Mouse (Mus musculus): Measurements from ENCODE around the gene Nxph4.

The Nxph4 gene

DNA sequence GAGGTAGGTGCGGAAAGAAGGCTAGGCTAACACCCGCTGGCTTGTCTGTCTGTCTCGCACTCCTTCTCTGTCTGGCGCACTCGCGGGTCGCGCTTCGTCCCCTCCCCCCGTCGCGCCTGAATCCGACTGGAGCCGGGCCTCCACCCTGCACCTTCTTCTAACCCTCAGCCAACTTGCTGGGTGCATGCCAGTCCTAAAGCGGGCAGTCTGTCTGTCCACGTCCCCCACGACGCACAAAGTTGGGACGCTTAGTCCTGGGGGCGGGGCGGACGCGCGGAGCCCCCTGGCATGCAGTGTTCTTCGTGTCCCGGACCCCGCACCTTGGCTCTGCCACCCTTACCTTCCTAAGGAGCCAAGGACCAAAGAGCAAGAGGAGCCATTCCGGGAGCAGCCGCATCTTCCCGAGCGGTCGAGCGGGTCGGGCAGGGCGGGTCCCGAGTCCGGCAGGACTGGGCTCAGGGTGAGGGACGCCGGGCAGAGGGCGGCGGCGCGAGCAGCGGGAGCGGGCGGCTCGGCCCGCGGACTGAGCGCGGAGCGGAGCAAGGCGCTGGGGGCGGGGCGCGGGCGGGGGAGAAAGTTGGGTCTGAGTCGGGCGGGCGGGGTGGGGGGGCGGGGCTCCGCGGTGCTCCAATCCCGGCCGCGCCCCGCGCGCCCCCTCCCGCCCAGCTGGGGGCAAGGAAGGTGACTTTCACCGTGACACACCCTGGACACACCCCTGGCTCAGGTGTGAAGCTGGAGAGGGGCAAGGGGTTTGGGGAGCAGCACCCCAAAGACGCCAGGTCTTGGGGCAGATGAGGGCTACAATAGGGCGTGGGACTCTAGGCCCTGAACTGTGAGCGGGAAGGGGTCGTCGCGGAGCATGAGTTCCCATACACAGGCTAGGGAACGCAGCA is at the start of gene Nxph4:
Gene Nxph4, minus strand, starts transcription at position 524 of the 893 bp plus-strand sequence.
- peak; percentile 50 for DNase-seq

- no peak for DNase-seq
Measured at GRCm38 (mm10) chr10:127583649-127584048, 49.3 kb upstream of the Nxph4 start.

DNA sequence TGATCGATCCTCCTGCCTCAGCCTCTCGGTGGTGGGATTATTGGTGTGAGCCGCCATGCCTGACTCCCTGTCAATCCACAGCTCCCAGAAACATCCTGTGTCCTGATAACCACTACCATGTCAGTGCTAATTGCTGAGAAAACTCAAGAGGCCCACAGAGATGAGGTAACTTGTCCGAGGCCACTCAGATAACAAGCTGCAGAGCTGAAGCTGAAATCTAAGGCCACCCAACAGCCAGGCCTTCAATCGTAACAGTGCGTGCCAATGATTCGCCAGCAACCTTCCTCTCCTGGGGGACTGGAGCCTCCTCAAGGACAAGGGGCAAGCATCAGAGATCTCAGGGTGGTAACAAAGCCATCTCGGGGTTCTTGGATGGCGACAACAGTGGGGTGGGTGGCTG is 46.9 kb upstream of the Nxph4 start:
- no peak for DNase-seq

DNA sequence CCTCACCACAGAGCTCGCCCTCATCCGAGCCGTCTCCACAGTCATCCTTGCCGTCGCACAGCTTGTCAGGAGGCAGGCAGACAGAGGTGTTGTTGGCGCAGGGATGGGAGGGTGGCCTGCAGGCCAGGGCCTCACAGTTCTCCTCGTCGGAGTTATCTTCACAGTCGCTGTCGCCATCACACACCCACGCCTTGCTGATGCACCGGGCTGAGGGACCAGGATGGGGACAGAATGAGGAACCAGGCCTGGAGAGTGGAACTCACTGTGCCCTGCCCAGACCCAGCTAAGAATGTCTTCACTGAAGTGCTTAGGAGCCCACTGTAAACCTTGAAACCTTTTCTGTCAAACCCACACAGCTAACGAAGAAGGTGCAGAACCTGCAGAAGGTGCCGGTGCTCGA is 43.6 kb upstream of the Nxph4 start:
- DNase-seq, result no peak

- no peak for DNase-seq
Measured at GRCm38 (mm10) chr10:127577156-127577555, 42.8 kb upstream of the Nxph4 start.

DNA sequence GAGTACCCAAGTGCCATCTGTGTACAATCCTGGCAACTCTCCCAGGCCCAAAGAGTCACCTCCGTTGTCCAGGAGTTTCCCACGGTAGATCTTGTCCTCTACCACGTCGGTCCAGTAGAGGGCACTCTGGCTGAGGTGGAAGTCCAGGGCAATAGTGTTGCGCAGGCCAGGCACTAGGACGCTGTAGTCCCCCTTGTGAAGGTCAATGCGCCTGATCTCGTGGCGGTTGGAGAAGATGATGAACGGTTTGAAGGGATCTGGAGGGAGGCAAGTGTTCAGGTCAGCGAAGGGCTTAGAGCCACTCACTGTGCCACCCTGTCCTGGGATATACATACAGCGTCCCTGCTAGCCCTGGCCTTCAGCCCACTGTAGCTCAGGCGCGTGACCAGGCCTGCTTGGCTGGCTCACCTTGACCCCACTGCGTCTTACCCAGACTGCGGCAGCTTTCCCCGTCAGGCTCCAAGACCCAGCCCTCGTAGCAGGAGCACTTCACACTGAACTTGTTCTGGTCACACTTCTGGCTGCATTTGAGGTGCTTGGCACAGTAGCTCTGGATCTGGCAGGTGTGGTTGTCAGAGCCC is 42.1 kb upstream of the Nxph4 start:
- peak; percentile 84 for DNase-seq

GRCm38 (mm10) chr10:127575741-127576140 is 41.4 kb upstream of the Nxph4 start:
- DNase-seq, result no peak

GRCm38 (mm10) chr10:127572281-127572680 is 37.9 kb upstream of the Nxph4 start:
- DNase-seq, result no peak

DNA sequence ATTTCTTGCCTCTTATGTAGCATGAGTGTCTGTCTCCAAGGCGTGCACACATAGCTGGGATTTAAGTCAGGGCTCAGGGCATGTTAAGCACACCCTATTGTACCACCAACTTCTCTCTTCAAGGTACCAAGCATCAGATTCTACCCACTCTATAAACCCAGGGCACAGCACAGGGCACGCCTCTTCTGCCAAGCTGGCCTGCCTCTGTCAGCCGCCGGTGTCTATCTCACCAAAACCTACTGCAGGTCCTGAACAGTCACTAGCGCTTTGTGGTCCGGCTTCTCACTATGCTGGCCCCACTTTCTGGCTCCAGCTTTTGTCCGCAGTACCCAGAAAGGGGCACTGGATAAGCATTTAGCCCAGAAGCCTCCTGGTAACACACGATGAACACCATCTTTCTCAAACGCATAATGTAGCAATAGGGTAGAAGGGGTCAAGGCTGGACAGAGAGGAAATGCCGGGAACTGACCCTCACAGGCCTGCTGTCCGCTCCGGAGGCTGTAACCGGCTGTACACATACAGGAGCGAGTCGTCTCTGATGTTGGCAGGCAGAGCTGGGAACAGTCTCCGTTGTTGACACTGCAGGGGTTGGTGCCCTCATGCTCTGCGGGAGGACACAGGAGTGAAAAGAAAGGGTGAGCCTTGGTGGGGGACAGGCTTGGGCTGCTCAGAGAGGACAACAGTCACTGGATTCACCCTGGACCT is 36.7 kb upstream of the Nxph4 start:
- DNase-seq, result no peak

GRCm38 (mm10) chr10:127570384-127570783 is 36.0 kb upstream of the Nxph4 start:
- no peak for DNase-seq

- DNase-seq, result peak; percentile 73
Measured at GRCm38 (mm10) chr10:127569450-127569849, 35.1 kb upstream of the Nxph4 start.

DNA sequence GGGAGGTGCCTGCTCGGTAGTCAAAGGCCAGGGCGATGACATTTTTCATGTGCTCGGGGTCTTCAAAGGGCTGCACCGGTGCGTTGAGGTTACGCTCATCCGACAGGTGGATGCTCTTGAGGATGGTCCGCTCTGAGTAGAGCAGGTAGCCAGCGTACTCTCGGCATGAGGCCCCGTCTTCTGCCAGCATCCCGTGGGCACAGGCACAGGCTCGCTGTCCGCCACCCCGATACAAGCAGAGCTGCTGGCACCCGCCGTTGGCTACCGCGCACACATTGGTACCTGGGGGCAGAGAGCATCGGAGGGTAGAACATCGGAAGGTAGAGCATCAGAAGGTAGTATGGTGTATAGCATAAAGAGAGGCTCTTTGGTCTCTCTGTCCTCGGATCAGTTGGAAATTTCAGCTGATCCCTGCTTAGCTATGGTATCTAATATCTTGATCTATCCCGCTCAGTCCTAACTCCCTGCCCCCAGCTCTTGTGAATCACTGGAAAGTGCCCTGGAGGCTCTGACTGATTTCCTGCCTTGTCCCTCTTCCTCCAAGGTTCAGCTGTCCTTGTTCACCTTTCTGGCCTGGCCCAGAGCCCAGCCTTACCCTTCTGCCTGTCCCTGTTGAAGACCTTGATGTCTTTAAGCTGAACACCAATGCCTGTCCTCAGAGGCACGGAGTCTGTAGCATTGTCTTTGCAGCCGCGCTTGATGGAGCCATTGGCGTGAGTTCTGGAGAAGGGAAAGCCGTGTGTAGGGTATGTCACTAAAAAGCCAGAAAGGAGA is 32.4 kb upstream of the Nxph4 start:
- no peak for DNase-seq

GRCm38 (mm10) chr10:127564301-127564700 is 29.9 kb upstream of the Nxph4 start:
- no peak for DNase-seq

DNA sequence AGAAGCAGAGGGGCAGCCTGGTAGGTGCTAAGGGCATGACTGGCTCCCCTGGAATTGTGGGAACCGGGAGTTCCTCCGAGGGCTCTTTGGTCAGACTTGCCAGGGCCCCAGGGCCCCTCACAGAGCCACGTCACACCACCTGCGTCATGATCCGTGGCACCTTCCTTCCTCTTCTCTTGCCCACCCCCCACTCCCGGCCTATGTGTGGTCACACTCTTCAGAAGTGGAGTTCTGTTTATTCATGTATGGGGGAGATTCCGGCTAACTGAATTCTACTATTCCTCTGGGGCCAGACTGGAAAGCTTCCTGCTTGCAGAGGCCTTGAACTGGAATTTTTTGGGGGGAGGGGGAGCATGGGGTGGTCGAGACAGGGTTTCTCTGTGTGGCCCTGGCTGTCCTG is 29.5 kb upstream of the Nxph4 start:
- DNase-seq, result no peak

GRCm38 (mm10) chr10:127561145-127561544 is 26.8 kb upstream of the Nxph4 start:
- DNase-seq, result no peak

- DNase-seq, result no peak
Measured at GRCm38 (mm10) chr10:127557397-127557796, 23.0 kb upstream of the Nxph4 start.

DNA sequence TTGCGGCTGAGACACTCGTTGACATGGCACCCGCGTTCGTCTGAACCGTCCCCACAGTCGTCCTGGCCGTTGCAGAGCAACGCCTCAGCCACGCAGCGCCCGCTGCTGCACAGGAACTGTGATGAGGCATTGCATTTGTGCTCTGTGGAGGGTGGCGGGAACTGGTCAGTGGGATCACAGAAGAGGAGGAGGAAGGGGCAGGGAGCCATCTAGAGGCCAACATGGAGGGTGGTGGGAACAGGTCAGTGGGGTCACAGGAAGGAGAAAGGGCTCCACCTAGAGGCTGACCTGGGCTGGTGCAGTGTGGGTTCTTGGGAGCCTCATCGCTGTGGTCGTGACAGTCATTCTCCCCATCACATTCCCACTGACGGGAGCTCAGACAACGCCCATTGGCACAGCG is 21.3 kb upstream of the Nxph4 start:
- DNase-seq, result no peak

- no peak for DNase-seq
Measured at GRCm38 (mm10) chr10:127549892-127550291, 15.5 kb upstream of the Nxph4 start.

- DNase-seq, result no peak
Measured at GRCm38 (mm10) chr10:127548236-127548635, 13.9 kb upstream of the Nxph4 start.

- DNase-seq, result no peak
Measured at GRCm38 (mm10) chr10:127546505-127546904, 12.1 kb upstream of the Nxph4 start.

DNA sequence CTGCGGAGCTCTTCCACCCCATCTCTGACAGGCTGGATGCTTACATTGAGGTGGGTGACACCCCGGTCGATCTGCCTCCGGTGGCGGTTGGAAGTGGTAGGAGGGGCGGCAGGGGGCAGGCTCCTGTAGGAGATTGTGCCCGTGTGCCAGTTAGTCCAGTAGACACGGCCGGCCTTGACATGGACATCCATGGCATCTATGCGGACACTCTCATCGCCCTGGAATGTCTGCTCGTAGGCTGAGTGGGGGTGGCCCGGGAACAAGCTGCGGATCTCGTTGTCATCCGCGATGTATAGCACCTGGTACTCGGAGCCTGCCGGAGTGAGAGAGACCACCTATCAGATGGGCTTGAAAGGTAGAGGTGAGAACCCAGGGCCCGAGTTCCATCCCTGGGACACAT is 10.0 kb upstream of the Nxph4 start:
- no peak for DNase-seq

- DNase-seq, result no peak
Measured at GRCm38 (mm10) chr10:127543916-127544315, 9.6 kb upstream of the Nxph4 start.

DNA sequence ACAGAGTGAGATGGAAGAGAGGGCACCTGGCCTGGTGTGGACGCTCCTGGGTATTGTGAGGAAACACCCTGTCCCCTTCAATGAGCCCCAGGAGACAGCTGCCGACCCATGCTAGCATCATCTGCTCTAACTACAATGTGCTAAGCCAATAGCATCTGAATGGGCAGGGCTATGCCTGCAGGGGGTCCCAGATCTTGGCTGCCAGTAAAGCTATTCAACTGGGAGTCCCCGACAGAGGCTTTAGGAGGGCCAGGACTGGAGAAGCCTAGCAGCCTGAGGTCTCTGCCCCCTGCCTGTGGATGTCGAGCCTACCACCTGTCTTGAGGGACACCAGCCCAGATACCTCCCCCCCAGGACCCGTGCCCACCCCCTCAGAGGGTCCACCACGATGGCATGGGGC is 8.4 kb upstream of the Nxph4 start:
- no peak for DNase-seq
